Mouse (Mus musculus): Measurements from ENCODE around the gene AI854703. TPM values are rescaled to one million over a fixed set of nuclear protein-coding genes. Genes with fewer than 3 reads are reported as not detected.

Gene AI854703
- polyA plus RNA-seq (2021; fragmentation: Nextera tagmentation), result 9.4 and 11.7 TPM in 2 replicates
- long read RNA-seq, experiment 1, transcript AI854703-201 (4 exons, 3,517 nt), result major isoform, 5 of 25 reads
- long read RNA-seq, experiment 1, partial matches to known transcripts, result 17 of 25 reads
- long read RNA-seq, experiment 1, other reads (novel, unspliced or antisense), result 3 of 25 reads
- long read RNA-seq, experiment 2, transcript AI854703-201 (4 exons, 3,517 nt), result major isoform, 22 of 115 reads
- long read RNA-seq, experiment 2, partial matches to known transcripts, result 75 of 115 reads
- long read RNA-seq, experiment 2, other reads (novel, unspliced or antisense), result 18 of 115 reads

GRCm38 (mm10) chr6:48626464-48626863 lies at the start of gene AI854703:
Gene AI854703, plus strand, starts transcription at chr6:48626764.

GRCm38 (mm10) chr6:48589194-48589750 lies 37.3 kb upstream of the AI854703 start, which contains the start of gene Gm45021:
Gene Gm45021, plus strand, starts transcription at chr6:48589610.

GRCm38 (mm10) chr6:48593158-48594042 lies 33.2 kb upstream of the AI854703 start, which contains the start of the genes Repin1 and Gm44965:
Gene Repin1, plus strand, starts transcription at chr6:48593883.
Gene Gm44965, plus strand, starts transcription at chr6:48593941.

GRCm38 (mm10) chr6:48601271-48602079 lies 25.1 kb upstream of the AI854703 start, which contains the start of gene Zfp775:
Gene Zfp775, plus strand, starts transcription at chr6:48602063.

GRCm38 (mm10) chr6:48646995-48647394 lies 20.4 kb downstream of the AI854703 start, which contains the start of gene Gimap8:
Gene Gimap8, plus strand, starts transcription at chr6:48647234.

GRCm38 (mm10) chr6:48675931-48676859 lies 49.6 kb downstream of the AI854703 start, which contains the start of gene Gimap9:
Gene Gimap9, plus strand, starts transcription at chr6:48676129.

Other genes with a start within 250 kb of the AI854703 start
- 4.3 and 4.4 TPM in 2 replicates for gene Krba1, start 231.2 kb upstream of the AI854703 start, polyA plus RNA-seq (2021; fragmentation: Nextera tagmentation)
- gene Zfp467, start 180.9 kb upstream of the AI854703 start, polyA plus RNA-seq (2021; fragmentation: Nextera tagmentation), result 29.2 and 31.4 TPM in 2 replicates
- 0.15 and 0.28 TPM in 2 replicates for gene Sspo, start 178.5 kb upstream of the AI854703 start, polyA plus RNA-seq (2021; fragmentation: Nextera tagmentation)
- 721 and 840 TPM in 2 replicates for gene Atp6v0e2, start 89.1 kb upstream of the AI854703 start, polyA plus RNA-seq (2021; fragmentation: Nextera tagmentation)
- gene Lrrc61, start 72.0 kb upstream of the AI854703 start, polyA plus RNA-seq (2021; fragmentation: Nextera tagmentation), result 30.6 and 38.0 TPM in 2 replicates
- gene Rarres2, start 54.0 kb upstream of the AI854703 start, polyA plus RNA-seq (2021; fragmentation: Nextera tagmentation), result 55.9 and 70.3 TPM in 2 replicates
- gene Gm45021, start 37.2 kb upstream of the AI854703 start, polyA plus RNA-seq (2021; fragmentation: Nextera tagmentation), result not detected in 2 replicates
- 18.9 and 20.9 TPM in 2 replicates for gene Repin1, start 32.9 kb upstream of the AI854703 start, polyA plus RNA-seq (2021; fragmentation: Nextera tagmentation)
- not detected in 2 replicates for gene Gm44965, start 32.8 kb upstream of the AI854703 start, polyA plus RNA-seq (2021; fragmentation: Nextera tagmentation)
- gene Zfp775, start 24.7 kb upstream of the AI854703 start, polyA plus RNA-seq (2021; fragmentation: Nextera tagmentation), result 5.7 and 6.3 TPM in 2 replicates
- 0.09 TPM in 1 of 2 replicates, not detected in the other for gene Gimap8, start 20.5 kb downstream of the AI854703 start, polyA plus RNA-seq (2021; fragmentation: Nextera tagmentation)
- gene Gimap9, start 49.4 kb downstream of the AI854703 start, polyA plus RNA-seq (2021; fragmentation: Nextera tagmentation), result 0.26 and 0.59 TPM in 2 replicates
- 0.21 TPM in 1 of 2 replicates, not detected in the other for gene Gimap4, start 57.8 kb downstream of the AI854703 start, polyA plus RNA-seq (2021; fragmentation: Nextera tagmentation)
- gene Gimap6, start 81.5 kb downstream of the AI854703 start, polyA plus RNA-seq (2021; fragmentation: Nextera tagmentation), result 2.7 and 3.0 TPM in 2 replicates
- 0.83 TPM in 1 of 2 replicates, not detected in the other for gene Gm28053, start 91.8 kb downstream of the AI854703 start, polyA plus RNA-seq (2021; fragmentation: Nextera tagmentation)
- 0.11 TPM in 1 of 2 replicates, not detected in the other for gene Gimap7, start 91.9 kb downstream of the AI854703 start, polyA plus RNA-seq (2021; fragmentation: Nextera tagmentation)
- gene Gimap1, start 112.3 kb downstream of the AI854703 start, polyA plus RNA-seq (2021; fragmentation: Nextera tagmentation), result 2.5 and 3.3 TPM in 2 replicates
- 0.60 and 0.82 TPM in 2 replicates for gene Gimap5, start 119.4 kb downstream of the AI854703 start, polyA plus RNA-seq (2021; fragmentation: Nextera tagmentation)
- 0.06 TPM in 1 of 2 replicates, not detected in the other for gene Gimap3, start 144.1 kb downstream of the AI854703 start, polyA plus RNA-seq (2021; fragmentation: Nextera tagmentation)
- 59.6 and 66.9 TPM in 2 replicates for gene Tmem176a, start 214.2 kb downstream of the AI854703 start, polyA plus RNA-seq (2021; fragmentation: Nextera tagmentation)
- gene Tmem176b, start 214.7 kb downstream of the AI854703 start, polyA plus RNA-seq (2021; fragmentation: Nextera tagmentation), result 94.2 and 95.1 TPM in 2 replicates
- gene Aoc1, start 246.1 kb downstream of the AI854703 start, polyA plus RNA-seq (2021; fragmentation: Nextera tagmentation), result 0.20 and 0.40 TPM in 2 replicates